Mouse (Mus musculus) limb, embryonic 11.5 days (tissue): ENCODE data around the gene Shc4. TPM values are rescaled to one million over a fixed set of nuclear protein-coding genes. Genes with fewer than 3 reads are reported as not detected.

Experiments used
- ATAC-seq: fragments of 200-750 bp; cut with Nextera tagmentation; 2 replicates; pipeline ENCODE4 v1.8.0; 2017; ENCODE audit warnings: low read depth; ENCODE audit not compliant: insufficient number of reproducible peaks, low FRiP score, low TSS enrichment
- DNase-seq: peaks from one replicate; pipeline ENCODE4 v3.0.0-alpha.2; 2015; ENCODE audit warnings: low spot score
- H3K27ac ChIP-seq: fragments of 300-500 bp; sonication (generic); replicated peaks from 2 replicates; pipeline ENCODE4 v1.5.1; 2014; ENCODE audit warnings: low read depth, mild to moderate bottlenecking, low read length
- H3K27me3 ChIP-seq: fragments of 300-500 bp; sonication (generic); 2 replicates; pipeline ENCODE4 v1.6.1; 2014; ENCODE audit warnings: mild to moderate bottlenecking, low read length, mixed read lengths; ENCODE audit not compliant: control insufficient read depth, insufficient read depth
- H3K36me3 ChIP-seq: fragments of 300-500 bp; sonication (generic); 2 replicates; pipeline ENCODE4 v1.6.1; 2014; ENCODE audit warnings: mild to moderate bottlenecking, low read length, moderate library complexity, mixed read lengths; ENCODE audit not compliant: control insufficient read depth, insufficient read depth
- H3K4me1 ChIP-seq: fragments of 300-500 bp; sonication (generic); 2 replicates; pipeline ENCODE4 v1.6.1; 2014; ENCODE audit warnings: low read length, mixed read lengths; ENCODE audit not compliant: control insufficient read depth, insufficient read depth
- H3K4me2 ChIP-seq: fragments of 300-500 bp; sonication (generic); 2 replicates; pipeline ENCODE4 v1.6.1; 2014; ENCODE audit warnings: low read depth, mild to moderate bottlenecking, moderate library complexity; ENCODE audit not compliant: severe bottlenecking
- H3K4me3 ChIP-seq: fragments of 300-500 bp; sonication (generic); 2 replicates; pipeline ENCODE4 v1.5.1; 2014; ENCODE audit warnings: low read depth, low read length
- H3K9ac ChIP-seq: fragments of 300-500 bp; sonication (generic); 2 replicates; pipeline ENCODE4 v1.6.1; 2014; ENCODE audit warnings: mild to moderate bottlenecking, low read length
- H3K9me3 ChIP-seq: fragments of 300-500 bp; sonication (generic); 2 replicates; pipeline ENCODE4 v1.6.1; 2016; ENCODE audit warnings: low read length; ENCODE audit not compliant: control insufficient read depth
- WGBS: fragments of 180-500 bp; shearing (Covaris S2); extraction: QIAGEN DNeasy Blood & Tissue Kit; methylation state at CpG from one replicate; pipeline ENCODE4 v1.1.7; 2014; 5-methylcytosine and 5-hydroxymethylcytosine counted together
- polyA plus RNA-seq: library from polyadenylated mRNA; unstranded; fragments of >200 nt; fragmentation: Nextera tagmentation; extraction: Ambion mirVana; gene quantifications from 2 replicates; pipeline ENCODE4 v1.2.1, GENCODE M21; 2014

Shc4 gene
- polyA plus RNA-seq, 1 experiment from 2014 or later, result 1.2 TPM

DNA sequence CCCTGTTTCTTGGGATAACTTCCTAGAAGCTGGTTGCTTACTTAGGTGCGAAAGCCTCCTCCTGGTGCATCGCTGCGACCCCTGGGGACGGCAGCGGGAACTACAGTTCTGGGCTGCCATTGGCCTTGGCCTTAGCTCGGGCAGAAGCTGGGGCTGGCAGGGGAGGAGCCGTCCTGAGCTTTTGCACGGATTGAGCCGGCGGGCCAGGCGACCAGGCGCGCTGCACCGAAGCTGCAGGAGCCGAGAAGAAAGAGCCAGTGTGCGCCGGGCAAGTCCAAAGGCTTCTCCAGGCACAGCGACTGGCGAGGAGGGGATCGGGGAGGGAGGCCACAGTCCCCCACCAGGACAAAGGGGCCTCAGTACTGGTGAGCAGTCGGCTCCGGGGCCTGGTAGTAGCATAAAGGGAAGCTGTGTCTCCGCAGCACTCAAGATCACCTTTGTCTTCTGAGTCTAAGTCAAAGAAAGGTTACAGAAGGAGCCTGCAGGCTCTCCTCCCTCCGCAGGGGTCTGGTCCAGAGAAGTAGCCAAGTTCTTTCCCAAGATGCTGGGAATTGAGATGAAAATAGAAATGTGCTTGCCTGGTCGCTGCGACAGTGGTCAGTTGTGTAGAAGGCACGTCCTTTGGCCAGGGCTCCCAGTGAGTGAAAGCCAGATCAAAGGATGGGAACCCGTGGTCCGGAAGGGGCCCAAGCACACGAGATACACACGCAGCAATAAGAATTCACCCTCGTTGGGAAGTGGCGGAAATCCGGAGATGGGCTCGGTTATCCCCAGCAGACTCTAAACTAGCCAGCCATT, 8.0 kb upstream of the Shc4 start:
- H3K27ac ChIP-seq, result peak overlapping the region; percentile 86
- peaks cover 3% of the 10 kb centered on the region; the same call in 1 of the 2 replicates for H3K4me1 ChIP-seq
- 6% methylated on average over 35 of the region's 35 CpGs for WGBS
- DNase-seq (peak; percentile 99), ATAC-seq (peak; percentile 94)
- peak overlapping the region; percentile 52 for H3K4me2 ChIP-seq
- no peaks in the 10 kb centered on the region for H3K36me3 ChIP-seq
- no peaks in the 10 kb centered on the region for H3K27me3 ChIP-seq
- peak overlapping the region; percentile 87 for H3K9ac ChIP-seq
- peak overlapping the region; percentile 34 for H3K4me3 ChIP-seq
- H3K9me3 ChIP-seq, result no peaks in the 10 kb centered on the region

DNA sequence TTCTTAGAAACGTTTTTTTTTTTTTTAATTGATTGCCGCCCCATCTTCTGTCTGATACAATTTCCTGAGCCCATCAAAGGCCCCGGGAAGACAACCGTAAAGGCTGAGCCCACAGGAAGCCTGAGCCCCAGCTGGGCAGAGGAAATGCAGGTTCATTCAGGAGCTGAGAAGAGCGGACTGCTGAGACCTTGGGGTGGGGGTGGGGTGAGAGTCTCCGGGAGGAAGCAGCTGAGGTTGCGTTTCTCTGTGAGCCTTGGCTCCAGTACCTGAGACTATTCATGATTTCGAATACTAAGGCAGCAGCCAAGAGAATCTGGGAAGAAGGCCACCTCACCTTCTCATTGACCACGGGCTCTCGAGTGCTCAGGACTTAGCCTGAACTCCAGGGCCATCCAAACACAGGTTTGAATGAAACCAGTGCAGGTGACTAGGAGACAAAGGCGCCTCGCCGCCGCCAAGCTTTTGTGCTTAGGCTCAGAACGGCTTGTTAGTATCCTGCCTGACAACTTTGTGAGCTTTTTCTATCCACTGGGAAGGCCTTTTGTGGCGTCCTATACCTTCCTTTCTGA, 682 bp upstream of the Shc4 start:
- Histone ChIP-seq H3K9me3 (no peaks in the 10 kb centered on the region), H3K4me3 (peak overlapping the region; percentile 51), H3K4me1 (peaks cover 7% of the 10 kb centered on the region; the same call in 1 of the 2 replicates), H3K36me3 (no peaks in the 10 kb centered on the region), H3K27ac (no peak overlapping the region), H3K9ac (no peak overlapping the region), H3K27me3 (peaks cover 25% of the 10 kb centered on the region), H3K4me2 (peak overlapping the region; percentile 96)
- 1% methylated on average over 16 of the region's 16 CpGs for WGBS
- DNase-seq, result peak; percentile 44
- no peak for ATAC-seq

DNA sequence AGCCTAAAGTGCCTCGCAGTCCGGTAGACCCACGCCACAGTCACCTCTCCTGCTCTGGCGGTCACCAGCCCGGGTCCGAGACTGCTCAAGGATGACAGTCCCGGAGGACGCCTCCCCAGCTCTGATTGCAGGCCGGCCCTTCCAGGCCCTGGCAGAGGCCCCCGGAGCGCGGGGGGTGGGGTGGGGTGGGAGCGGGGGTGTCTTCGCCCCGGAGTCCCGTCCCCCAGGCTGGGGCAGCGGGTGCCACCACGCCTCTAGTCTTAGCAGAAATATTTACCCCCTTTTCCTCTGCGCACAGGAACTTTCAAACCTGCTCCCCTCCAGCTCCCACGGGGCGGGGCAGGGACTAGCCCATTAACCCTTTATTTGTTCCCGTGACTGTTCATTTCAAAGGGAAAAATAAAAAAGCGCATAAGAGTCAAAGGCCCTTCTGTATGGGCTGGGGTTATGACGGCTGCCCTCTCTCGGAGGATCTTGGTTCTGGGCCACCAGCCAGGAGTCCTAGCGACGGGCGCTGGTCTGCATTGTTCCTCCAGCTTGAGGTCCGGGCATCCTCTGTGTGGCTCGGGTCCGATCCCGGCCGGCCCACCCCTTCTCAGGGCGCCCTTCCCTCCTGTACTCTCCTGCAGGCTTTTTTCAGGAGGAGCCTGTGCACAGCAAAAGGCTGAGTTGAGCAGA, 401 bp downstream of the Shc4 start:
- peak; percentile 71 for DNase-seq
- peaks cover 25% of the 10 kb centered on the region for H3K27me3 ChIP-seq
- H3K27ac ChIP-seq, result no peak overlapping the region

DNA sequence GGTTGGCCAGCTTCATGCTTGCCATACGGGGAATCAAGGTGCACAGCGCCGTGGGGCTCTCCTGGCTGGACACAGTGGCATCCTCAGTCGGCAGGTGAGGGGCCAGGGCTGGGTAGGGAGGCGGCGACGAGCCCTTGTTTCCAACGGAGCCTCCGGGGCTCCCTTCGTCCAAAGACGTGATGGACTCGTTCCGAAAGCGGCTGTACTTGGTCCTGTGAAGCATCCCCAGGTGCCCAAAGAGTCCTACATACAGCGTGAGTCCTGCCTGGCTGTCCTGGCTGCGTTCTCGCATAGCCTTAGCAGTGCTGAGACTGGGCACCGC, 901 bp downstream of the Shc4 start:
- under 1% methylated on average over 18 of the region's 18 CpGs for WGBS
- Histone ChIP-seq H3K4me1 (peaks cover 7% of the 10 kb centered on the region; the same call in 1 of the 2 replicates), H3K9me3 (no peaks in the 10 kb centered on the region), H3K9ac (no peak overlapping the region; the same call in 1 of the 2 replicates), H3K36me3 (no peaks in the 10 kb centered on the region), H3K4me2 (peak overlapping the region; percentile 96), H3K27me3 (peaks cover 25% of the 10 kb centered on the region), H3K27ac (no peak overlapping the region), H3K4me3 (peak overlapping the region; percentile 51)
- DNase-seq (peak; percentile 59), ATAC-seq (no peak; the same call in 1 of the 2 replicates)

More for the DNA sequence above, 401 bp downstream of the Shc4 start:
- ATAC-seq, result peak; percentile 76
- Histone ChIP-seq H3K4me2 (peak overlapping the region; percentile 96), H3K4me1 (peaks cover 7% of the 10 kb centered on the region; the same call in 1 of the 2 replicates), H3K4me3 (peak overlapping the region; percentile 51), H3K36me3 (no peaks in the 10 kb centered on the region), H3K9ac (peak overlapping the region; percentile 22), H3K9me3 (no peaks in the 10 kb centered on the region)
- WGBS, result under 1% methylated on average over 34 of the region's 34 CpGs

DNA sequence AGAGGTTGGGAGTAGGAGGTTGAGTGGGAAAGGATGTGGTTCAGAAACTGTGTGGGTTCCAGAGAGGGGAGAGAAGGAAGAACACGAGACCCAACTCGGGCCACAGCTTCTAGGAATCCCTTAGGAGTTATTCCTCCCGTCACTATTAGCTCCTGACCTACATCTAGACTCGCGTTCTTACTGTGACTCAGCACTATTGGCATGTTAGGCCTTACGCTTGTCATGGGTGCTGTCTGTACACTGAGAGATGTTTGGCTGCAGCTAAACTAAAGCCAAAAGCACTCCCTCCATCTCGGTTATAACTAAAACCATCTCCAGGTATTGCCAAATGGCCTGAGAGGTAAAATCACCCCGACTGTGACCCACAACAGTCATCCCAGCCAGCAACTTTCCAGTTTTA, 7.3 kb downstream of the Shc4 start:
- Histone ChIP-seq H3K36me3 (no peaks in the 10 kb centered on the region), H3K4me2 (no peak overlapping the region), H3K27me3 (peaks cover 5% of the 10 kb centered on the region; the same call in 1 of the 2 replicates), H3K4me1 (no peaks in the 10 kb centered on the region), H3K27ac (no peak overlapping the region), H3K9me3 (no peaks in the 10 kb centered on the region), H3K4me3 (no peak overlapping the region), H3K9ac (no peak overlapping the region)
- 84% methylated on average over 8 of the region's 8 CpGs for WGBS
- no peak for DNase-seq
- ATAC-seq, result no peak

DNA sequence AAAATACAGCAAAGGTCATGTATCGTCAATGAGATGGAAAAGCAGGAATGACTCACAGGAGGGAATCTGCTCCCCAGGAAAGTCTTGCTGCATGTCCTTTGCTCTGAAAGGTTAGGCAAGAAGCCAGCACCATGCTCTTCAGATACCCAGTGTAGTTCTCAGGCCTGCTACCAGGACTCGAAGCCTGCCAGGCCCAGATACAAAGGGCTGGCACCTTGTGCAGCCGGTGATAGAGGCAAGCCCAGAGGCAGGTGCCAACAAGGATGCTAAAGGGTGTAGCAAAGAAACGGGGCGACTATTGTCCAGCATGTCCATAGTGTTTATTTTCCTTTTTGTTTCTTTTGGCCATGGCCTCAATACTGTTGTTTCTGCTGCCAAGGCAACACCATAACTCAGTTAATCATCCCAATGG, 17.4 kb downstream of the Shc4 start:
- 93% methylated on average over 5 of the region's 5 CpGs for WGBS
- no peak for DNase-seq
- H3K9me3 ChIP-seq, result no peaks in the 10 kb centered on the region
- H3K9ac ChIP-seq, result no peak overlapping the region
- H3K27ac ChIP-seq, result no peak overlapping the region
- H3K36me3 ChIP-seq, result no peaks in the 10 kb centered on the region
- no peaks in the 10 kb centered on the region for H3K27me3 ChIP-seq
- H3K4me1 ChIP-seq, result no peaks in the 10 kb centered on the region
- H3K4me3 ChIP-seq, result no peak overlapping the region
- no peak for ATAC-seq
- H3K4me2 ChIP-seq, result no peak overlapping the region

DNA sequence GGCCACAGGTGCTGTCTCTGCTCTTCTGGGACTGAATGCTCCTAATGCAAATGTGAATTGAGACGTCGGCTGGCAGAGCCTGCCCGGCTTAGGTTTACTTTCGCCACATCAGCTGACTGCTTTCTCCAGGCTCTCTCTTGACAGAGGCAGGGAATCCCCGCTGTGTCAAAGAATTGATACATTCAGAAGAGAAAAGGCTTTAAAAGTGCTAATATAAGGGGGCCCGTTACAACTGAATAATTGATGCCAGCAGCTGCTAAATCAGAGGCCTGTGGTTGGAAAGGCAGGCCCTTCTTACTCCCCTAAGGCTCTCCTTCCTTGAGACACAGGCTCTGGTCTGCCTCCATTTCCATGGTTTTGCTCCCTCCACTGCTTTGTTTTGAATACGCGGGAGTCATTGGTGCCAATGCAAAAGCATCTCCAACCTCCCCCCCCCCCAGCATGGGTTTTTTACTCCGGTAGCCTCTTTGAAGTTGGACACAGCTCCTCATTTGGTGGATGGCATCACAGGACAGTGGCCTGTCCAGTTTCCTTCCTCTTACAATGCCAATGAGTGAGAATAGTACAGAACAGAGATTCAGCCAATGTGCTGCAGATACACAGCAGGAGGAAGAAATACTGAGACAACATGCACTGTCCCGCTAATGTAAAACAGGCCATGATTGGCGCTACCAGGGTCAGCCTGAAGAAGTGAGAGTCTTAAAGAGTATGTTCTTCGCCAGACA, 18.9 kb downstream of the Shc4 start:
- Histone ChIP-seq H3K4me1 (no peaks in the 10 kb centered on the region), H3K9me3 (no peaks in the 10 kb centered on the region), H3K9ac (no peak overlapping the region), H3K27ac (no peak overlapping the region), H3K36me3 (no peaks in the 10 kb centered on the region), H3K27me3 (no peaks in the 10 kb centered on the region), H3K4me3 (no peak overlapping the region), H3K4me2 (no peak overlapping the region)
- no peak for DNase-seq
- WGBS, result 58% methylated on average over 12 of the region's 12 CpGs
- no peak for ATAC-seq

DNA sequence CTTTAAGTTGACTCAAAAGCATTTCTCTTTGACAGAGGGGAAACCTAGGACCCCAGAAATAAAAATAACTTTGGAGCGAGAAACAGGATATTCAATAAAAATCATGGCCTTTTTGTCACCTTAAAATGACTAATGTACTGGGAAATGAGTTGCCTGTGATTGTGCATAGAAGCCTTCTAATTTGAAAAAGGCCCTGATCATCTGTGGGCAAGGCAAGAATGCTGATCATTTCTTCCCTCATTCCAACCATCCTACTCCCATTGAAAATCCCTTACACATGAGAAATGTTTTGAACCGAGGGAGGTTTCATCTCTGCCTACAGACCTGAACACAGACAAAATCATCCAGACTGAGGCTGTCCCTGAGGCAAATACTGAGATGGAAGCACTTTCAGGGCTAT, 21.1 kb downstream of the Shc4 start:
- no peak overlapping the region for H3K4me3 ChIP-seq
- no peaks in the 10 kb centered on the region for H3K4me1 ChIP-seq
- no peak overlapping the region for H3K27ac ChIP-seq
- H3K4me2 ChIP-seq, result no peak overlapping the region
- 74% methylated on average over 2 of the region's 2 CpGs for WGBS
- DNase-seq, result no peak
- no peaks in the 10 kb centered on the region for H3K27me3 ChIP-seq
- ATAC-seq, result no peak
- H3K9ac ChIP-seq, result no peak overlapping the region
- H3K9me3 ChIP-seq, result no peaks in the 10 kb centered on the region
- no peaks in the 10 kb centered on the region for H3K36me3 ChIP-seq
